Mouse (Mus musculus) urinary bladder, adult 2 months (tissue): Measurements from ENCODE around the gene Depdc7. TPM values are rescaled to one million over a fixed set of nuclear protein-coding genes. Genes with fewer than 3 reads are reported as not detected.
A peak's percentile ranks its signal among the peaks of the same experiment; 100 is the strongest.

Experiments used
- DNase-seq: peaks from one replicate; pipeline ENCODE4 v3.0.0; 2022; ENCODE audit warnings: low spot score
- polyA plus RNA-seq: library from polyadenylated mRNA; depleted of rRNA; stranded (reverse); fragments of >200 nt; gene quantifications from 2 replicates; pipeline ENCODE4 v1.2.3, GENCODE M21; 2012; rRNA removed

Depdc7 gene
- 11.2 and 15.3 TPM in 2 replicates for polyA plus RNA-seq

- DNase-seq: peak; percentile 88
Measured at GRCm38 (mm10) chr2:104742741-104743064, at the start of gene Depdc7. Gene Depdc7, minus strand, starts transcription at chr2:104742878.

GRCm38 (mm10) chr2:104774763-104775162 lies 32.1 kb upstream of the Depdc7 start:
- DNase-seq: no peak

- DNase-seq: no peak
Measured at GRCm38 (mm10) chr2:104768697-104769096, 26.0 kb upstream of the Depdc7 start.

GRCm38 (mm10) chr2:104764018-104764417 lies 21.3 kb upstream of the Depdc7 start:
- no peak for DNase-seq

GRCm38 (mm10) chr2:104763134-104763703 lies 20.5 kb upstream of the Depdc7 start:
- DNase-seq: no peak

GRCm38 (mm10) chr2:104750611-104751010 lies 7.9 kb upstream of the Depdc7 start:
- DNase-seq: no peak

GRCm38 (mm10) chr2:104748652-104749183 lies 6.0 kb upstream of the Depdc7 start:
- no peak for DNase-seq

GRCm38 (mm10) chr2:104746251-104746650 lies 3.6 kb upstream of the Depdc7 start:
- no peak for DNase-seq

GRCm38 (mm10) chr2:104743971-104744370 lies 1.3 kb upstream of the Depdc7 start:
- DNase-seq: no peak

- DNase-seq: no peak
Measured at GRCm38 (mm10) chr2:104743160-104743559, 482 bp upstream of the Depdc7 start.

GRCm38 (mm10) chr2:104741896-104742740 lies 560 bp downstream of the Depdc7 start:
- no peak for DNase-seq

GRCm38 (mm10) chr2:104741015-104741758 lies 1.5 kb downstream of the Depdc7 start:
- no peak for DNase-seq

GRCm38 (mm10) chr2:104740248-104740949 lies 2.3 kb downstream of the Depdc7 start:
- no peak for DNase-seq

- DNase-seq: no peak
Measured at GRCm38 (mm10) chr2:104739691-104740090, 3.0 kb downstream of the Depdc7 start.

- DNase-seq: no peak
Measured at GRCm38 (mm10) chr2:104736241-104736640, 6.4 kb downstream of the Depdc7 start.

- DNase-seq: no peak
Measured at GRCm38 (mm10) chr2:104732562-104733256, 10.0 kb downstream of the Depdc7 start.

- no peak for DNase-seq
Measured at GRCm38 (mm10) chr2:104732033-104732444, 10.6 kb downstream of the Depdc7 start.

- DNase-seq: no peak
Measured at GRCm38 (mm10) chr2:104727369-104727768, 15.3 kb downstream of the Depdc7 start.

- DNase-seq: no peak
Measured at GRCm38 (mm10) chr2:104722021-104722420, 20.7 kb downstream of the Depdc7 start.

- no peak for DNase-seq
Measured at GRCm38 (mm10) chr2:104717827-104718226, 24.9 kb downstream of the Depdc7 start.

- no peak for DNase-seq
Measured at GRCm38 (mm10) chr2:104717231-104717735, 25.4 kb downstream of the Depdc7 start.
